Mouse (Mus musculus) CH12.LX (cell line): ENCODE results near the gene Crocc.

Experiments used
- CTCF ChIP-seq, 2 experiments: IDR thresholded peaks in 1 of 2; conservative IDR thresholded peaks in 1 of 2; 2 replicates each; pipeline ENCODE4 v1.5.1; 2011 to 2012; ENCODE audit warnings: low read depth in 2 of 2, low read length in 2 of 2, improper control_type of control experiment in 1 of 2, inconsistent platforms in 1 of 2, mild to moderate bottlenecking in 1 of 2, moderate library complexity in 1 of 2
- GABPA ChIP-seq: IDR thresholded peaks from 2 replicates; pipeline ENCODE4 v1.6.1; 2012; ENCODE audit warnings: low read depth, low read length, improper control_type of control experiment, inconsistent platforms; ENCODE audit not compliant: insufficient replicate concordance

DNA sequence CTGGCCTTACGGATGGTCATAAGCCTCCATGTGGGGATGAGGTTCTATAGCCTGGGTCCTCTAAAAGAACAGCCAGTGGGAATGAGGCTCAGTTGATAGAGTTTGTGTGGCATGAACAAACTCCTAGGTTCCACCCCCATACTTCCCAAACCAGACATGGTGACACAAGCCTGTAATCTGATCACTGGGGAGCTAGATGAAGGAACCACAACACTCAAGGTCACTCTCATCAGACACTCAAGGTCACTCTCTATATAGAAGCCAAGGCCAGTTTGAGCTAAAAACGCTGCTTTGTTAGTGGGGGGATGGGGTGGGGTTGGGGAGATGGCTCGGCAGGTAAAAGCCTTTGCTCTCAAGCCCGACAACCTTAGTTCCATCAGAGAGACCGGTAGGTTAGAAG is 39.6 kb upstream of the Crocc start:
- no peak for TF ChIP-seq GABPA
- no peak for TF ChIP-seq CTCF (conservative IDR thresholded peaks at IDR 0.05 in 1 of 2, IDR thresholded peaks at IDR 0.05 in 1 of 2; ENCODE audit: low read depth in 2 of 2, low read length in 2 of 2)
